Mouse (Mus musculus): ENCODE results near the gene Unc13d.

- peak; percentile 45 for TF ChIP-seq CTCF (IDR thresholded peaks at IDR 0.05; ENCODE audit: insufficient read depth, low read length)
- TF ChIP-seq POLR2A (IDR thresholded peaks at IDR 0.05; ENCODE audit: borderline replicate concordance, extremely low read depth, low read depth, low read length) = no peak
These were observed 6.3 kb downstream of the Unc13d start for GRCm38 (mm10) chr11:116071510-116071909.

All from lung, adult 2 months (tissue).